Mouse (Mus musculus) intestine, postnatal 0 days (tissue): ENCODE results near the gene Cacnb3. TPM values are rescaled to one million over a fixed set of nuclear protein-coding genes. Genes with fewer than 3 reads are reported as not detected.

Experiments used
- ATAC-seq: fragments of 200-750 bp; cut with Nextera tagmentation; 2 replicates; pipeline ENCODE4 v1.8.0; 2017; ENCODE audit warnings: mild to moderate bottlenecking, moderate TSS enrichment, moderate library complexity
- H3K27ac ChIP-seq: fragments of 300-500 bp; sonication (generic); 2 replicates; pipeline ENCODE4 v1.5.1; 2014; ENCODE audit warnings: mild to moderate bottlenecking, low read depth, low read length, moderate library complexity
- H3K27me3 ChIP-seq: fragments of 300-500 bp; sonication (generic); replicated peaks from 2 replicates; pipeline ENCODE4 v1.6.1; 2014; ENCODE audit warnings: low read length, mixed read lengths; ENCODE audit not compliant: control insufficient read depth, insufficient read depth
- H3K36me3 ChIP-seq: fragments of 300-500 bp; sonication (generic); 2 replicates; pipeline ENCODE4 v1.6.1; 2014; ENCODE audit warnings: mild to moderate bottlenecking, moderate library complexity; ENCODE audit not compliant: control insufficient read depth, insufficient read depth
- H3K4me1 ChIP-seq: fragments of 300-500 bp; sonication (generic); replicated peaks from 2 replicates; pipeline ENCODE4 v1.6.1; 2014; ENCODE audit warnings: antibody characterized with exemption, low read length, mixed read lengths; ENCODE audit not compliant: control insufficient read depth, insufficient read depth
- H3K4me2 ChIP-seq: fragments of 300-500 bp; sonication (generic); replicated peaks from 2 replicates; pipeline ENCODE4 v1.6.1; 2014; ENCODE audit warnings: low read depth, mild to moderate bottlenecking, moderate library complexity
- H3K4me3 ChIP-seq: fragments of 300-500 bp; sonication (generic); 2 replicates; pipeline ENCODE4 v1.5.1; 2014; ENCODE audit warnings: low read depth, low read length
- H3K9ac ChIP-seq: fragments of 300-500 bp; sonication (generic); 2 replicates; pipeline ENCODE4 v1.6.1; 2014; ENCODE audit warnings: mild to moderate bottlenecking, low read depth, low read length
- H3K9me3 ChIP-seq: fragments of 300-500 bp; sonication (generic); 2 replicates; pipeline ENCODE4 v1.6.1; 2016; ENCODE audit warnings: mixed run types; ENCODE audit not compliant: control insufficient read depth
- CTCF ChIP-seq: sonication (generic); IDR thresholded peaks from 2 replicates; pipeline ENCODE4 v1.5.1; 2016; ENCODE audit warnings: low read depth, mild to moderate bottlenecking, control low read depth, antibody characterized with exemption, moderate library complexity
- WGBS: fragments of 180-500 bp; shearing (Covaris S2); extraction: QIAGEN DNeasy Blood & Tissue Kit; methylation state at CpG from one replicate; pipeline ENCODE4 v1.1.7; 2014; 5-methylcytosine and 5-hydroxymethylcytosine counted together
- polyA plus RNA-seq: library from polyadenylated mRNA; unstranded; fragments of >200 nt; fragmentation: Nextera tagmentation; extraction: Ambion mirVana; gene quantifications from 2 replicates; pipeline ENCODE4 v1.2.1, GENCODE M21; 2015

The Cacnb3 gene
- polyA plus RNA-seq, 1 experiment from 2014 or later, result 10.3 TPM

- TF ChIP-seq CTCF, result no peak
- no peaks in the 10 kb centered on the region for H3K27me3 ChIP-seq
- ATAC-seq, result no peak
- peak overlapping the region; percentile 78 for H3K4me2 ChIP-seq
- H3K4me1 ChIP-seq, result peaks cover 5% of the 10 kb centered on the region
- H3K9me3 ChIP-seq, result no peaks in the 10 kb centered on the region
- whole genome bisulfite sequencing, result 14% methylated on average over 4 of the region's 4 CpGs
- peaks cover 20% of the 10 kb centered on the region for H3K36me3 ChIP-seq
- no peak overlapping the region for H3K9ac ChIP-seq
- peak overlapping the region; percentile 97; the same call in 1 of the 2 replicates for H3K27ac ChIP-seq
- H3K4me3 ChIP-seq, result peak overlapping the region; percentile 86
These were observed 23.1 kb upstream of the Cacnb3 start for GRCm38 (mm10) chr15:98607557-98607956.

- no peaks in the 10 kb centered on the region for H3K27me3 ChIP-seq
- WGBS, result 10% methylated on average over 9 of the region's 10 CpGs
- no peak for TF ChIP-seq CTCF
- peak overlapping the region; percentile 97 for H3K27ac ChIP-seq
- H3K4me1 ChIP-seq, result peaks cover 3% of the 10 kb centered on the region; the same call in 1 of the 2 replicates
- ATAC-seq, result no peak
- H3K9ac ChIP-seq, result peak overlapping the region; percentile 90
- no peaks in the 10 kb centered on the region for H3K9me3 ChIP-seq
- H3K4me3 ChIP-seq, result peak overlapping the region; percentile 86
- H3K36me3 ChIP-seq, result peaks cover 16% of the 10 kb centered on the region
- peak overlapping the region; percentile 78 for H3K4me2 ChIP-seq
These were observed 22.4 kb upstream of the Cacnb3 start for GRCm38 (mm10) chr15:98608058-98608783.

- H3K27me3 ChIP-seq, result no peaks in the 10 kb centered on the region
- H3K4me1 ChIP-seq, result peaks cover 3% of the 10 kb centered on the region; the same call in 1 of the 2 replicates
- TF ChIP-seq CTCF, result no peak
- peak overlapping the region; percentile 90 for H3K9ac ChIP-seq
- WGBS, result 1% methylated on average over 12 of the region's 26 CpGs
- H3K36me3 ChIP-seq, result peaks cover 10% of the 10 kb centered on the region; the same call in 1 of the 2 replicates
- H3K4me3 ChIP-seq, result peak overlapping the region; percentile 86
- H3K4me2 ChIP-seq, result peak overlapping the region; percentile 78
- peak; percentile 43 for ATAC-seq
- H3K9me3 ChIP-seq, result no peaks in the 10 kb centered on the region
- H3K27ac ChIP-seq, result peak overlapping the region; percentile 97
These were observed 21.8 kb upstream of the Cacnb3 start for GRCm38 (mm10) chr15:98608784-98609250.

GRCm38 (mm10) chr15:98609331-98610130 lies 21.1 kb upstream of the Cacnb3 start, which contains the start of gene Adcy6:
TSS of gene Adcy6 (minus strand) at chr15:98610076.
- ATAC-seq, result peak; percentile 89

GRCm38 (mm10) chr15:98610131-98610633 lies 20.5 kb upstream of the Cacnb3 start:
- no peak for ATAC-seq

More at GRCm38 (mm10) chr15:98609331-98610130, 21.1 kb upstream of the Cacnb3 start, which contains the start of gene Adcy6:
- Histone ChIP-seq H3K27ac (peak within 1 kb of the TSS; percentile 97), H3K4me2 (peak within 1 kb of the TSS; percentile 78), H3K9ac (peak within 1 kb of the TSS; percentile 90), H3K4me3 (peak within 1 kb of the TSS; percentile 86), H3K4me1 (peaks cover 3% of the 10 kb centered on the region; the same call in 1 of the 2 replicates), H3K36me3 (0 out of 2 replicates have a peak, but pooled peaks cover 2% of the 10 kb centered on the region), H3K27me3 (no peaks in the 10 kb centered on the region), H3K9me3 (no peaks in the 10 kb centered on the region)
- WGBS, result under 1% methylated on average over 53 of the region's 75 CpGs
- no peak for TF ChIP-seq CTCF

GRCm38 (mm10) chr15:98612229-98612628 lies 18.4 kb upstream of the Cacnb3 start:
- Histone ChIP-seq H3K27ac (no peak overlapping the region), H3K9me3 (no peaks in the 10 kb centered on the region), H3K4me2 (no peak overlapping the region), H3K36me3 (no peaks in the 10 kb centered on the region), H3K4me1 (no peaks in the 10 kb centered on the region; the same call in 1 of the 2 replicates), H3K4me3 (no peak overlapping the region), H3K27me3 (no peaks in the 10 kb centered on the region), H3K9ac (no peak overlapping the region)
- 97% methylated on average over 3 of the region's 3 CpGs for WGBS
- no peak for TF ChIP-seq CTCF
- ATAC-seq, result no peak

More at GRCm38 (mm10) chr15:98610131-98610633, 20.5 kb upstream of the Cacnb3 start:
- peak overlapping the region; percentile 86 for H3K4me3 ChIP-seq
- peak overlapping the region; percentile 78 for H3K4me2 ChIP-seq
- no peaks in the 10 kb centered on the region for H3K36me3 ChIP-seq
- TF ChIP-seq CTCF, result no peak
- H3K4me1 ChIP-seq, result peaks cover 3% of the 10 kb centered on the region; the same call in 1 of the 2 replicates
- peak overlapping the region; percentile 90 for H3K9ac ChIP-seq
- H3K27ac ChIP-seq, result peak overlapping the region; percentile 97
- H3K27me3 ChIP-seq, result no peaks in the 10 kb centered on the region
- no peaks in the 10 kb centered on the region for H3K9me3 ChIP-seq
- WGBS, result 7% methylated on average over 12 of the region's 12 CpGs
